Mouse (Mus musculus): ENCODE measurements around the gene Polr2m. TPM values are rescaled to one million over a fixed set of nuclear protein-coding genes. Genes with fewer than 3 reads are reported as not detected.
"Not testable (repeated sequence)": the region's sequence is repeated elsewhere in the genome, so short reads cannot be mapped to it uniquely, and the experiment has no call there.

The Polr2m gene
- total and polyA plus RNA-seq, 2 experiments from 2014 or later, result 186 to 249 TPM

GRCm38 (mm10) chr9:71486127-71486526 lies 392 bp upstream of the Polr2m start:
- no peaks in the 10 kb centered on the region for H3K27me3 ChIP-seq (ENCODE audit: control insufficient read depth, insufficient read depth, low read length)
- H3K4me1 ChIP-seq (ENCODE audit: control insufficient read depth, insufficient read depth), result peaks cover 14% of the 10 kb centered on the region; the same call in 1 of the 2 replicates
- H3K4me2 ChIP-seq (ENCODE audit: low read depth, low read length), result peak overlapping the region; percentile 91
- DNase-seq (ENCODE audit: low spot score), result no peak
- 49% methylated on average over 7 of the region's 7 CpGs for WGBS
- H3K27ac ChIP-seq (ENCODE audit: low read depth), result peak overlapping the region; percentile 98; the same call in 1 of the 2 replicates
- ATAC-seq (ENCODE audit: insufficient read depth, low read depth), result no peak
- H3K9me3 ChIP-seq (replicated peaks; ENCODE audit: control insufficient read depth, low read length), result no peaks in the 10 kb centered on the region
- peak overlapping the region; percentile 99; the same call in 1 of the 2 replicates for H3K9ac ChIP-seq (replicated peaks; ENCODE audit: low read depth, low read length)
- peak overlapping the region; percentile 93 for H3K4me3 ChIP-seq (ENCODE audit: low read depth, low read length)
- peaks cover 26% of the 10 kb centered on the region for H3K36me3 ChIP-seq (replicated peaks; ENCODE audit: control insufficient read depth, insufficient read depth, low read length)
- TF ChIP-seq CTCF (IDR thresholded peaks at IDR 0.05; ENCODE audit: low read depth) (no peak), EP300 (IDR thresholded peaks at IDR 0.05; ENCODE audit: low read depth) (no peak; the same call in 1 of the 2 replicates)

- under 1% methylated on average over 14 of the region's 14 CpGs for WGBS
- DNase-seq (ENCODE audit: low spot score) (peak; percentile 41), ATAC-seq (ENCODE audit: insufficient read depth, low read depth) (no peak)
- Histone ChIP-seq H3K36me3 (replicated peaks; ENCODE audit: control insufficient read depth, insufficient read depth, low read length) (peaks cover 37% of the 10 kb centered on the region), H3K9me3 (replicated peaks; ENCODE audit: control insufficient read depth, low read length) (no peaks in the 10 kb centered on the region), H3K4me2 (ENCODE audit: low read depth, low read length) (peak overlapping the region; percentile 91), H3K9ac (replicated peaks; ENCODE audit: low read depth, low read length) (peak overlapping the region; percentile 99), H3K27ac (ENCODE audit: low read depth) (peak overlapping the region; percentile 98), H3K4me1 (ENCODE audit: control insufficient read depth, insufficient read depth) (peaks cover 14% of the 10 kb centered on the region; the same call in 1 of the 2 replicates), H3K4me3 (ENCODE audit: low read depth, low read length) (peak overlapping the region; percentile 93), H3K27me3 (ENCODE audit: control insufficient read depth, insufficient read depth, low read length) (no peaks in the 10 kb centered on the region)
- TF ChIP-seq CTCF (IDR thresholded peaks at IDR 0.05; ENCODE audit: low read depth) (no peak), EP300 (IDR thresholded peaks at IDR 0.05; ENCODE audit: low read depth) (no peak)
Observed at GRCm38 (mm10) chr9:71484871-71485474, 762 bp downstream of the Polr2m start.

DNA sequence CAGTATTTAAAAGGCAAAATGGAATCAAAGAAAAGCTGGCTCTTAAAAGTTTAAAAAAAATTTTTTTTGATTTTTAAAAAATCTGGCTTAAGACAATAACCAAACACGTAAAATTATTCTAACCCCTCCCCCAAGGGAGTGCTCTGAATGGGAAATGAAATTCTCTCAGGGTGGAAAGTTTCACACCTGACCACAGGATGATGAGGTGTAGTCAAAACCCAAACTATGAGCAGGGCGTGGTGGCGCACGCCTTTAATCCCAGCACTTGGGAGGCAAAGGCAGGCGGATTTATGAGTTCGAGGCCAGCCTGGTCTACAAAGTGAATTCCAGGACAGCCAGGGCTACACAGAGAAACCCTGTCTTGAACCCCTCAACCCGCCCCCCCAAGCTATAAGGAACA lies 1.9 kb downstream of the Polr2m start:
- Histone ChIP-seq H3K4me1 (ENCODE audit: control insufficient read depth, insufficient read depth) (peaks cover 14% of the 10 kb centered on the region; the same call in 1 of the 2 replicates), H3K4me3 (ENCODE audit: low read depth, low read length) (peak overlapping the region; percentile 93; the same call in 1 of the 2 replicates), H3K4me2 (ENCODE audit: low read depth, low read length) (peak overlapping the region; percentile 91), H3K36me3 (replicated peaks; ENCODE audit: control insufficient read depth, insufficient read depth, low read length) (peaks cover 48% of the 10 kb centered on the region)
- not testable (repeated sequence) for ATAC-seq (ENCODE audit: insufficient read depth, low read depth); H3K9me3 ChIP-seq (replicated peaks; ENCODE audit: control insufficient read depth, low read length); DNase-seq (ENCODE audit: low spot score); H3K27me3 ChIP-seq (ENCODE audit: control insufficient read depth, insufficient read depth, low read length); H3K27ac ChIP-seq (ENCODE audit: low read depth); H3K9ac ChIP-seq (replicated peaks; ENCODE audit: low read depth, low read length)
- WGBS, result 79% methylated on average over 7 of the region's 7 CpGs

DNA sequence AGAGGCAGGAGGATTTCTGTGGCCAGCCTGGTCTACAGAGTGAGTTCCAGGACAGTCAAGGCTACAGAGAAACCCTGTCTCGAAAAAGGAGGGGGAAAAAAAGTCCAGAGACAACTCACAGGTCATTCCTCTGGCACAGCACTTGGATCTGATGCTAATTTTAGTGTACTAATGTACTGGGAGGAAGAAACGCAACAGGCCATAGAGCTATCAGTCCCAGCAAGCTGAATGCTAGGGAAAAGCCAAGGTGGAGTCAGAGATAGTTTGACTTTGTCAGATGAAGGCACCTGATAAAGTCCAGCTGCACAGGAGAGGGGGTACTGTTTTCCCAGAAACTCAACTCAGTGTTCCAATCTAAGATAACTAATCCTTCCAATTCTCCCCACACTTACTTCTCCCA lies 5.4 kb downstream of the Polr2m start:
- ATAC-seq (ENCODE audit: insufficient read depth, low read depth) (no peak), DNase-seq (ENCODE audit: low spot score) (no peak)
- no peak overlapping the region for H3K4me2 ChIP-seq (ENCODE audit: low read depth, low read length)
- H3K9ac ChIP-seq (replicated peaks; ENCODE audit: low read depth, low read length), result no peak overlapping the region
- TF ChIP-seq EP300 (IDR thresholded peaks at IDR 0.05; ENCODE audit: low read depth) (no peak), CTCF (IDR thresholded peaks at IDR 0.05; ENCODE audit: low read depth) (no peak)
- H3K4me3 ChIP-seq (ENCODE audit: low read depth, low read length), result no peak overlapping the region
- H3K9me3 ChIP-seq (replicated peaks; ENCODE audit: control insufficient read depth, low read length), result no peaks in the 10 kb centered on the region
- H3K4me1 ChIP-seq (ENCODE audit: control insufficient read depth, insufficient read depth), result peaks cover 11% of the 10 kb centered on the region; the same call in 1 of the 2 replicates
- H3K27me3 ChIP-seq (ENCODE audit: control insufficient read depth, insufficient read depth, low read length), result no peaks in the 10 kb centered on the region
- no peak overlapping the region for H3K27ac ChIP-seq (ENCODE audit: low read depth)
- peaks cover 80% of the 10 kb centered on the region for H3K36me3 ChIP-seq (replicated peaks; ENCODE audit: control insufficient read depth, insufficient read depth, low read length)
- 47% methylated on average over 2 of the region's 2 CpGs for WGBS

GRCm38 (mm10) chr9:71479413-71479812 lies 6.3 kb downstream of the Polr2m start:
- Histone ChIP-seq H3K4me1 (ENCODE audit: control insufficient read depth, insufficient read depth) (peaks cover 6% of the 10 kb centered on the region; the same call in 1 of the 2 replicates), H3K27ac (ENCODE audit: low read depth) (no peak overlapping the region), H3K9ac (replicated peaks; ENCODE audit: low read depth, low read length) (no peak overlapping the region), H3K4me2 (ENCODE audit: low read depth, low read length) (no peak overlapping the region), H3K4me3 (ENCODE audit: low read depth, low read length) (no peak overlapping the region), H3K27me3 (ENCODE audit: control insufficient read depth, insufficient read depth, low read length) (no peaks in the 10 kb centered on the region), H3K36me3 (replicated peaks; ENCODE audit: control insufficient read depth, insufficient read depth, low read length) (peaks cover 84% of the 10 kb centered on the region), H3K9me3 (replicated peaks; ENCODE audit: control insufficient read depth, low read length) (no peaks in the 10 kb centered on the region)
- DNase-seq (ENCODE audit: low spot score), result no peak
- no peak for ATAC-seq (ENCODE audit: insufficient read depth, low read depth)
- 67% methylated on average over 9 of the region's 9 CpGs for WGBS
- TF ChIP-seq CTCF (IDR thresholded peaks at IDR 0.05; ENCODE audit: low read depth), result no peak
- TF ChIP-seq EP300 (IDR thresholded peaks at IDR 0.05; ENCODE audit: low read depth), result no peak

- DNase-seq (ENCODE audit: low spot score) (no peak), ATAC-seq (ENCODE audit: insufficient read depth, low read depth) (no peak)
- Histone ChIP-seq H3K27ac (ENCODE audit: low read depth) (no peak overlapping the region), H3K4me1 (ENCODE audit: control insufficient read depth, insufficient read depth) (no peaks in the 10 kb centered on the region), H3K36me3 (replicated peaks; ENCODE audit: control insufficient read depth, insufficient read depth, low read length) (peaks cover 88% of the 10 kb centered on the region), H3K9me3 (replicated peaks; ENCODE audit: control insufficient read depth, low read length) (no peaks in the 10 kb centered on the region), H3K4me2 (ENCODE audit: low read depth, low read length) (no peak overlapping the region), H3K9ac (replicated peaks; ENCODE audit: low read depth, low read length) (no peak overlapping the region), H3K4me3 (ENCODE audit: low read depth, low read length) (no peak overlapping the region), H3K27me3 (ENCODE audit: control insufficient read depth, insufficient read depth, low read length) (no peaks in the 10 kb centered on the region)
- TF ChIP-seq EP300 (IDR thresholded peaks at IDR 0.05; ENCODE audit: low read depth), result no peak
- WGBS, result 88% methylated on average over 7 of the region's 7 CpGs
Observed at GRCm38 (mm10) chr9:71478596-71478995, 7.1 kb downstream of the Polr2m start.

Measured in heart, postnatal 0 days (tissue).